Mouse (Mus musculus) intestine, embryonic 14.5 days (tissue): ENCODE measurements around the gene Trappc3. TPM values are rescaled to one million over a fixed set of nuclear protein-coding genes. Genes with fewer than 3 reads are reported as not detected.
A peak's percentile ranks its signal among the peaks of the same experiment; 100 is the strongest.

ENCODE experiments used
- ATAC-seq: fragments of 200-750 bp; cut with Nextera tagmentation; replicated peaks from 2 replicates; pipeline ENCODE4 v1.8.0; 2017; ENCODE audit warnings: low read depth, moderate number of reproducible peaks, moderate TSS enrichment, moderate library complexity; ENCODE audit not compliant: low FRiP score, low TSS enrichment
- DNase-seq: peaks from one replicate; pipeline ENCODE4 v3.0.0-alpha.2; 2018; ENCODE audit warnings: low spot score
- H3K27ac ChIP-seq: fragments of 300-500 bp; sonication (generic); 2 replicates; pipeline ENCODE4 v1.5.1; 2014; ENCODE audit warnings: low read depth, mild to moderate bottlenecking, control low read depth
- H3K27me3 ChIP-seq: fragments of 300-500 bp; sonication (generic); replicated peaks from 2 replicates; pipeline ENCODE4 v1.6.1; 2014; ENCODE audit warnings: low read length, control low read depth; ENCODE audit not compliant: control insufficient read depth, insufficient read depth
- H3K36me3 ChIP-seq: fragments of 300-500 bp; sonication (generic); 2 replicates; pipeline ENCODE4 v1.6.1; 2014; ENCODE audit warnings: low read length, control low read depth; ENCODE audit not compliant: control insufficient read depth, insufficient read depth
- H3K4me1 ChIP-seq: fragments of 300-500 bp; sonication (generic); replicated peaks from 2 replicates; pipeline ENCODE4 v1.6.1; 2014; ENCODE audit warnings: low read length, control low read depth, mixed read lengths; ENCODE audit not compliant: control insufficient read depth, insufficient read depth
- H3K4me2 ChIP-seq: fragments of 300-500 bp; sonication (generic); 2 replicates; pipeline ENCODE4 v1.6.1; 2014; ENCODE audit warnings: low read length
- H3K4me3 ChIP-seq: fragments of 300-500 bp; sonication (generic); 2 replicates; pipeline ENCODE4 v1.5.1; 2014; ENCODE audit warnings: low read depth, low read length, control low read depth, mixed read lengths
- H3K9ac ChIP-seq: fragments of 300-500 bp; sonication (generic); 2 replicates; pipeline ENCODE4 v1.6.1; 2014; ENCODE audit warnings: mild to moderate bottlenecking, low read length
- H3K9me3 ChIP-seq: fragments of 300-500 bp; sonication (generic); 2 replicates; pipeline ENCODE4 v1.6.1; 2016; ENCODE audit warnings: low read length, control low read depth; ENCODE audit not compliant: control insufficient read depth
- WGBS: fragments of 180-500 bp; shearing (Covaris S2); extraction: QIAGEN DNeasy Blood & Tissue Kit; methylation state at CpG from one replicate; pipeline ENCODE4 v1.1.7; 2014; 5-methylcytosine and 5-hydroxymethylcytosine counted together
- polyA plus RNA-seq: library from polyadenylated mRNA; unstranded; fragments of >200 nt; fragmentation: Nextera tagmentation; extraction: Ambion mirVana; gene quantifications from 2 replicates; pipeline ENCODE4 v1.2.1, GENCODE M21; 2014

Trappc3 gene
- polyA plus RNA-seq, 1 experiment from 2014 or later, result 20.5 TPM

DNA sequence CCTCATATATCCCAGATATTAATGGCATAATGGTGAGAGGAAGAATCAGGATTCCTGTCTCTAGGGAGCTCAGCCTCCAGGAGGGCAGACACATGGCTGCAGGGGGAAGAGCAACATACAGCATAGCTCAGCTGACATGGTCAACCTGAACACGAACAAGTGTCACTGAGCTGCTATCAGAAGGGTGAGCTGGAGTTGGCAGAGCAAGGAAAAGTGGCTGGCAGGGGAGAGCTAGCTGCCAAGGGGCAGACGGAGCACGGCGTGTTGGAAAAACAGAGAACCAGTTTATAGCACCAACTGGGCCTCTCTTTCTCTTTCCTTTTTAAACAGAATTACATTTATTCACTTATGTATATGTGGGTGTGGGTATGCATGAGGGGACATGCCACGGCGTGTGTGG, 19.6 kb upstream of the Trappc3 start:
- H3K27ac ChIP-seq, result no peak overlapping the region

DNA sequence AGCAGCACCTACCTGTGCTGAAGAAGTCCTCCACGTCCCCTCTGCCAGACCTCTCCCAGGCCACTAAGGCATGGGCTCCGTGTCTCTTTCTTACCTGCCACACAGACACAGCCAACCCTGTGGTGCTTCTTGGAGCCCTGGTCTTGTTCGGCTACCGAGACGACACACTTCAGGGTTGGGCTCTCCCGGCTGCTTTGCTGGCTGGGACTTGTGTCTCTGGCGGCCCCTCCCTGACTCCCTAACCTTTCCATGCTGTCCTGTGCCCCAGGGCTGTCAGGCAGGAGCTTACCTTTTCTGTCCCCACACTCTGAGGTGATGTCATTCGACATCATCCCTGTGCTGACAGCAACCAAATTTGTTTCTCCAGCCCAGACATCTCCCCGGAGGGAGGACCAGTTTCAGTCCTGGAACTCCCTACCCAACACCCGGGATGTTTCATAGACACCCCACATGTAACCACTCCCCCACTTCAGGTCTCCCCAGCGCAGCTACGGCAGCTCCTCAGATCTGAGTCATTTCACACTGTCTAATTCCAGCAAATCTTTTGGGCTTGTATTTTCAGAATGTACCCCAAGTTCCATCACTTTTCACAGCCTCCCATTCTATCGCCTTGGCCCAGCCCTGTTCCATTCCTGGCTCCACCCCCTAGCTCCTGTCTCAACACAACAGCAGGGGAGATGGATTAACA, 15.8 kb upstream of the Trappc3 start:
- Histone ChIP-seq H3K27ac (no peak overlapping the region), H3K4me1 (peaks cover 11% of the 10 kb centered on the region), H3K9ac (no peak overlapping the region), H3K27me3 (no peaks in the 10 kb centered on the region), H3K4me2 (no peak overlapping the region), H3K4me3 (no peak overlapping the region), H3K9me3 (no peaks in the 10 kb centered on the region), H3K36me3 (peaks cover 26% of the 10 kb centered on the region)
- no peak for DNase-seq
- WGBS, result 85% methylated on average over 13 of the region's 13 CpGs
- no peak for ATAC-seq

More for the DNA sequence above, 19.6 kb upstream of the Trappc3 start:
- Histone ChIP-seq H3K9me3 (no peaks in the 10 kb centered on the region), H3K9ac (no peak overlapping the region), H3K27me3 (no peaks in the 10 kb centered on the region), H3K4me1 (no peaks in the 10 kb centered on the region), H3K4me3 (no peak overlapping the region), H3K36me3 (peaks cover 59% of the 10 kb centered on the region), H3K4me2 (no peak overlapping the region)
- 91% methylated on average over 6 of the region's 6 CpGs for WGBS
- ATAC-seq (no peak), DNase-seq (no peak)

DNA sequence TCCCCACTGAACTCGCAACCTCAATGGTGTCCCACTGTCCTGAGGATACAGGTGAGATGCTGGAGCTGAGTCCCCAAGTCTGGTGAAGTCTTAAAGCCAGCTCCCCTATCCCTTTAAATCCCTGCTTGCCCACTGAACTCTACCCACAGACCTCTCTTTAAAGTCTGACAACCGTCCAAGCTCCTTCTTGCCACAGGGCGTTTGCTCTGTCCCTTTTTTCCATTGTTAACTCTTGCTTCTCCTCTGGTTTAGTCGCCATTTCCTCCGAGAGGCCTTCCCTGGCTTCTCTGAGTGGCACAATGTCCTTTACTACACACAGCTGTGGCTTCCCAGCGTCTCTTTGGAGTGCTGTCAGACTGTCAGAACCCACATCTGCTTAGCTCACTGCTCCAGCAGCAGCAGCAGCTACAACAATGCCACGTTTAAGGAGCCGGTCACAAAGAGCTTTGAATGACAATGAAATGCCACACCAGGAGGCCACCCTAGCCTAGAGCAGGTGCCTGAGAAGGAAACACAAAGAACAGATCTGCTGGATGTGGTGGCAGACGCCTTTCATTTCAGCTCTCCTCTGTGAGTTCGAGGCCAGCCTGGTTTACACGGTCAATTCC, 13.8 kb upstream of the Trappc3 start:
- no peaks in the 10 kb centered on the region for H3K9me3 ChIP-seq
- WGBS, result 41% methylated on average over 11 of the region's 11 CpGs
- no peak overlapping the region for H3K4me3 ChIP-seq
- DNase-seq (no peak), ATAC-seq (no peak)
- peaks cover 28% of the 10 kb centered on the region for H3K4me1 ChIP-seq
- H3K27me3 ChIP-seq, result no peaks in the 10 kb centered on the region
- H3K9ac ChIP-seq, result no peak overlapping the region
- H3K36me3 ChIP-seq, result peaks cover 9% of the 10 kb centered on the region
- H3K4me2 ChIP-seq, result no peak overlapping the region
- H3K27ac ChIP-seq, result no peak overlapping the region

DNA sequence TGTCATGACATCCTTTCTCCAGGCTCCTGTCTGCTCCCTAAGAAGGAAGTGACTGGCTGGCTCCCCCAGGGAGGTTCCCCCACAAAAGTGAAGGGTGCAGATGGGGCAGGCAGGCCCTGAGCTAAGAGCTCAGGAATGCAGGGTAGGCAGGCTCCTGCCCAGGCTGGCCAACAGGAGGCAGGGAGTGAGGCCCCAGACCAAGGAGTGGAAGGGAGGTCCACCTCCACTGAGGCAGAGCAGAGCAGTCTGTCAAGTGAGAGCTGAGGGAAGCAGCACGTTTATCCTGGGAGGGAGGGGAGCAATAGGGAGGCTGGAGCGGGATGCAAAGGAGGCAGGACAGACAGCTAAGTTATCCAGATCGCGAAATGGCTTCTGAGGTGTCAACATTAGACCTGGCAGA, 11.5 kb upstream of the Trappc3 start:
- Histone ChIP-seq H3K9me3 (no peaks in the 10 kb centered on the region), H3K36me3 (peaks cover 7% of the 10 kb centered on the region), H3K27ac (no peak overlapping the region), H3K27me3 (no peaks in the 10 kb centered on the region), H3K4me2 (no peak overlapping the region), H3K4me3 (no peak overlapping the region), H3K4me1 (peaks cover 42% of the 10 kb centered on the region), H3K9ac (no peak overlapping the region)
- WGBS, result 25% methylated on average over 4 of the region's 4 CpGs
- ATAC-seq, result no peak
- DNase-seq, result no peak

DNA sequence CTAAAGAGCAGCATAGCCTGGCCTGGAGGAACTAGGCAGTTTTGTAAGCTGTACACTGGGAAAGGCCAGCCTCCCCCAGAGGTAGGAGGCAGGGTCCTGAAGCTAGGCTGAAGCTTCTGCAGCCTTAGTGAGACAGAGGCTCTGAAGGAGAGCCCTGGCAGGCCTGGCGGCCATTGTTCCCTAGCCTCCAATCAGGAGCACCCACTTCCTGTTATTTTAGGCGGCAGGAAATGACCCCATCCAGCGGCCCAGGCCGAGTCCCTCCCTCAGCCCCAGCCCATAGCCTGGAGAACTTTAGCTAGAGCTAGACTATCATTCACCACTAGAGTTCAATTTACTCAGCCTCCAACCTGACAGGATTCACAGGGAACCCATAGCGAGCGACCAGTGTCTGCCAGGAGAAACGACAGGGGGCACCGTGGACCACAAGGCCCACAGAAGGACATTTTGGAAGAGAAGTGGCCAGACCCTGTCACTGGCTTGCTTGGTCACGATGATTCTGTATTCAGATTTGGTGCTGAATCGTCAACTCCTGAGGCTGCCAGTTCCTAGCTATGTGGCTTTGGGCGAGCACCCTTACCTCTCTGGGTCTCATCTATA, 10.4 kb upstream of the Trappc3 start:
- Histone ChIP-seq H3K9ac (0 out of 2 replicates have a peak overlapping the region, but pooled peaks have one; percentile 2), H3K36me3 (no peaks in the 10 kb centered on the region), H3K4me2 (peak overlapping the region; percentile 3), H3K27ac (peak overlapping the region; percentile 55), H3K4me3 (peak overlapping the region; percentile 5; the same call in 1 of the 2 replicates), H3K27me3 (no peaks in the 10 kb centered on the region), H3K9me3 (no peaks in the 10 kb centered on the region), H3K4me1 (peaks cover 42% of the 10 kb centered on the region)
- WGBS, result 59% methylated on average over 11 of the region's 11 CpGs
- ATAC-seq (no peak), DNase-seq (no peak)

DNA sequence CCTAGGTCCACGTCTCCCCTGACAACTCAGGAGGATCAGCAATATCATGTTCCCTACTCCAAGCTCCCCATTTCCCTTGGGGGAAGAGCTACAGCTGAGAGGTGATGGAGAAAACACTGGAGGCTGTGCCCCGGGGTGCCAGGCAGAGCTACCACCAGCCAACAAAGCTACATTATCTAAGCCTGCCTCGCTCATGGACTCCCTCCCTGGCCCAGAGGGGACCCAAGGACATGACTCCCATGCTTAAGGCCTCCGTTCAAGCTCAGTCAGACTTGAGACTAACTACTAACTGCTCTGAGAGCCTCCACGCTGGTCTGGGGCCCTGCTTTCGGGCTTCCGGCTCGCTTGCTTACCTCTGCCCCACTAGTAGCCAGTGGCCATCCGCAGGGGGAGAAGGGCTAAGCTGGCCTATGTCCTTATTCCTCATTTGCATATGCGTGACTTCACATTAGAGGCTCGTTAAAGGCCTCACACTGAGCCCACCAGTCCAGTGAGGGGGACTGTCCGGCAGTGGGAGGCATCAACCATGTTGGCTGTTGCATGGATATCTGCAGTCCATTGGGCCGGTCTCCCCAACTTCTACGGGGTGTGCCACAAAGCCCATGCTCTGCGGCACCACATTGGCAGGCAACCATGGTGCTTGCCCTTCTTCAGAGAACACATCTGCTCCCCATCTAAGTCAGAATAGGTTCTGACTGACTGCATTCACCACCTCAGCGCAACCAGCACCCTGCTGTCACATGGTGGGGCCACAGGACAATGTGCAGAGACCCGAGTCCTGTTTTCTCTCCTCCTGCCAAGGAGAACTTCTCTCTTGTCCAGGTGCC, 9.5 kb upstream of the Trappc3 start:
- Histone ChIP-seq H3K27ac (peak overlapping the region; percentile 55; the same call in 1 of the 2 replicates), H3K9ac (no peak overlapping the region), H3K4me2 (peak overlapping the region; percentile 3), H3K4me3 (no peak overlapping the region), H3K9me3 (no peaks in the 10 kb centered on the region), H3K4me1 (peaks cover 50% of the 10 kb centered on the region), H3K27me3 (no peaks in the 10 kb centered on the region), H3K36me3 (no peaks in the 10 kb centered on the region)
- 79% methylated on average over 17 of the region's 17 CpGs for WGBS
- DNase-seq (no peak), ATAC-seq (no peak)

DNA sequence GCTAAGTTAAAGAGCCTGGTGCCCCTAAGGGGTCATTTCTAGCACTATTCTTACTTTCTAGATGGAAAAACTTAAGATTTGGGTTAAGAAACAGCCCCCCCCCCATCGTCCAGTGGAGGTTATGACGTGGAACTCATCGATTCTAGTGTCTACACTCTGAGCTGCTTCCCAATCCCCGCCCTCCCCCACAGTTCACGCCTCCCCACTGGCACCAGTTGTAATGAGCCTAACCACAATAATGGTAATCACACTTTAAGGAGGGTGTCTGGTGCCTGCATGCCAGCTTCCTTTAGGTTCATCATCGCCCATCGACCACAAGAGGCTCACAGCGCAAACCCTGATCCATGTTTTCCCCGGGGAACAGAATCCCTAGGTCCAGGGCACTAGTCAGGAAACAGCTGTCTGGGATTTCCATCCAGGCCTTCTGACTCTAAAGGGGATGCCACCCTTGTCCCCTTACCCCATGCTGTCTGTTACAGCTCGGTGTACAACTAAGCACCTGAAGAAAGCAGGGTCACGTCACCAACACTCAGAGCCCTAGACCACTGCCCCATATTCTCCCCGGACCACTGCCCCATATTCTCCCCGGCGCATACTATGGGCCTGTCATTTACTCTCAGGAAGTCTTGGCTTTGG, 8.4 kb upstream of the Trappc3 start:
- WGBS, result 81% methylated on average over 14 of the region's 14 CpGs
- Histone ChIP-seq H3K9me3 (no peaks in the 10 kb centered on the region), H3K4me3 (peak overlapping the region; percentile 92), H3K9ac (peak overlapping the region; percentile 97), H3K4me1 (peaks cover 57% of the 10 kb centered on the region), H3K27ac (no peak overlapping the region), H3K4me2 (peak overlapping the region; percentile 91), H3K36me3 (no peaks in the 10 kb centered on the region), H3K27me3 (no peaks in the 10 kb centered on the region)
- no peak for ATAC-seq
- no peak for DNase-seq
